Mouse (Mus musculus) lung, postnatal 25 days (tissue): ENCODE results near the gene Pnkp.
A peak's percentile ranks its signal among the peaks of the same experiment; 100 is the strongest.
"Not testable (repeated sequence)": the region's sequence is repeated elsewhere in the genome, so short reads cannot be mapped to it uniquely, and the experiment has no call there.

Experiments used
- DNase-seq: peaks from one replicate; pipeline ENCODE4 v3.0.0; 2022; ENCODE audit warnings: low spot score

Pnkp gene

DNA sequence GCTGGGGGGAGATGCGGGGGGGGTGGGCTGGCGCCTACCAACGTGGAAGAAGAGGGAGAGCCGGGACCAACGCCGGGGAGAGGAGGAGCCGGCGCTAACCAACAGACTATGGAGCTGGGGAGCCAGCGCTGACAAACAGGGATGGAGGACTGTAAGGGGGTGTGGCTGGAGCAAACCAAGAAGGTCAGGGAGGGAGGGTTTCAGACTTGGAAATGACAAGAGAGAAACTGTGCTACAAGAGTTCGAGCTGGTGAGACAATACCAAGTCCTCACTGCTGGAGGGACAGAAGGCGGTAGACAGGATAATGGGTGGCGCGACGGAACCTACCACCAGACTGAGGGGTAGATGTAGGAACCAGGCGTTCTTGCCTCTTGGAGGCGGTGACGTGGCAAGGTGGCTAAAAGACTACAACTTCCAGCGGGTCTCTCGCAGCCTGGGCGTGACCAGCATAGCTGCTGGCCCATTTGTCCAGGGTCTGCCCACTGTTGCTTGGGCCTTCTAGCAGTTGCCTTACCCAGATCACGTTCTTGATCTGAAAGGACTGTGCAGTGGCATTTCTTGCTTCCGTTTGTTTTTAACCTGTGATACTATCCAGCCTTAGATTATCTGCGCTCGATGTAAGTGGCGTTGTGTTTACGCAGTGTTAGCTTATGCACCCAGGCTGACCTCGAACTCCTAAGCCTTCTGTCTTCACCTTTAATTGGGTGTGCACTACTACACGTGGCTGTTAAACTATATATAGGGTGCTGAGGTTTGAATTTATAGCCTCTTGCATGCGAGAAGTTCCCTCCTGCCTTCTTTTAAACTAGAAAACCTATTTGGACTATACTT is 13.0 kb downstream of the Pnkp start, which contains the start of gene Ptov1:
Ptov1 (minus strand) TSS at position 92 of the 832 bp plus-strand sequence.
- peak; percentile 95 for DNase-seq

DNA sequence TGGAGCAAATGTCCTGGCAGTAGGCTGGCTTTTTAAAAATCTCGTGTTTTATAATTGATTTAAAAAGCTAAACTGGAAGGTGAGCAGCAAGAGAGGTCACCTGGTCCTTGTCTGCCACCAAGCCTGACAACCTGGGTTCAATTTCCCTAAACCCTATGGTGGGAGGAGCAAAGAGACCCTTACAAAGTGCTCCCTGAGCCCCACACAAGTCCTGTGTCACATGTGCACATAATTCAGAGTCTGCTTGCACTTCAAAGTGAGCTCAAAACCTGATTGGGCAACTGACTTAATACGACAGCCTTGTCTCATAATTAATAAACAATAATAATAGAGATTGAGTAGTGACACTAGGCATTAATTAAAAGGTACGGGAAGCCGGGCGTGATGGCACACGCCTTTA is 13.7 kb downstream of the Pnkp start:
- DNase-seq: no peak

GRCm38 (mm10) chr7:44871181-44871580 is 14.2 kb downstream of the Pnkp start:
- DNase-seq: no peak

DNA sequence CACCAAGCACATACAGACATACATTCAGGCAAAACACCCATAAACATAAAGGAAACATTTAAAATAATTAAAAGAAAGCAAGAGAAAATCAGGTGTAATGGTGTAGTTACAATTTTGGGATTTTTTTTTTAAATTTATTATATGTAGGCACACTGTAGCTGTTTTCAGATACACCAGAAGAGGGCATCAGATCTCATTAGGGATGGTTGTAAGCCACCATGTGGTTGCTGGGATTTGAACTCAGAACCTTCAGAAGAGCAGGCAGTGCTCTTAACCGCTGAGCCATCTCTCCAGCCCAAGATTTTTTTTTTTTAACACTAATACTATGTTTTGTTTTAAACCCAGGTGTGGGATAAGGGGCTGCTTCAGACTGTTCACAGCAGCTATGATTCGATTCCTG is 14.8 kb downstream of the Pnkp start:
- DNase-seq: not testable (repeated sequence)

GRCm38 (mm10) chr7:44877833-44878232 is 20.9 kb downstream of the Pnkp start:
- no peak for DNase-seq

- DNase-seq: no peak
Observed at GRCm38 (mm10) chr7:44883036-44883435, 26.1 kb downstream of the Pnkp start.

GRCm38 (mm10) chr7:44884637-44885036 is 27.7 kb downstream of the Pnkp start:
- DNase-seq: no peak

- no peak for DNase-seq
Observed at GRCm38 (mm10) chr7:44886964-44887363, 30.0 kb downstream of the Pnkp start.

DNA sequence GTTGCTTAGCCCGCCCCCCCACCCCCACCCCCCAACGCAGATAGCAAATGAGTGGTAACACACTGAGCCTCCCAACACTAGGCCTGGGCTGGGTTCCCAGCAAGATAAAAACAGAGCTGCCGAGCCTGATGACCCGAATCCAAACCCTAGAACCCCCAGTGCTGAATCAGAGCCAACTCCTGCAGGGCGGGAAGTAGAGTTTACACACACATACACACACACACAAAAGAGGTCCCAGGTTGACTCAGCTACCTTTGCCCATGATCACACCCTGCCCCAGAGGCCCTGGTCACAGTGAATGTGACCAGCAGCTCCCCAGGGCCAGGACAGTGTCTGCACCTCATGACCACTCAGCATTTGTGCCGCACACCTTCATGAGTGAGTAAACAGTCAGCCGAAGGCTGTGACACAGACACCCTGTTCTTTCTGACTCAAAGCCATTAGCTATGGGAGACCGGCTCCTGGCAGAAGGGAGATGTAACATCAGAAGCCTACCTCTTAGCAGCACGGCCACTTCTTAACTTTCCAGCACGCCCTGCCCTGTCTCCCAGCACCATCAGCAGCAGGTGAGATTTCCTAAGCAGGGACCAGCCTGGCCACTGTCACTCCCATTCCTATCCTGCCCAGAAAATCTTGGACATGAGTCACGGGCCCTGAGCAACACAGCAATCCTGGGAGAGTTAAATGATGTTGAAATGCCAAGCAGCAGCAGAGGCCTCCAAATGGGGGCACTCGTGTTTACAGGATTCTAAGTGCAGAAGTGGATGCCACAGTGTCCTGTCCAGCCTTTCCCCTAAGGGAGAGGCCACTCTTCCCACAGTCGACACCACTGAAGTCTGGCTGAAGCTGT is 31.5 kb downstream of the Pnkp start:
- no peak for DNase-seq

- no peak for DNase-seq
Observed at GRCm38 (mm10) chr7:44890180-44890579, 33.2 kb downstream of the Pnkp start.

GRCm38 (mm10) chr7:44890737-44891136 is 33.8 kb downstream of the Pnkp start:
- no peak for DNase-seq

DNA sequence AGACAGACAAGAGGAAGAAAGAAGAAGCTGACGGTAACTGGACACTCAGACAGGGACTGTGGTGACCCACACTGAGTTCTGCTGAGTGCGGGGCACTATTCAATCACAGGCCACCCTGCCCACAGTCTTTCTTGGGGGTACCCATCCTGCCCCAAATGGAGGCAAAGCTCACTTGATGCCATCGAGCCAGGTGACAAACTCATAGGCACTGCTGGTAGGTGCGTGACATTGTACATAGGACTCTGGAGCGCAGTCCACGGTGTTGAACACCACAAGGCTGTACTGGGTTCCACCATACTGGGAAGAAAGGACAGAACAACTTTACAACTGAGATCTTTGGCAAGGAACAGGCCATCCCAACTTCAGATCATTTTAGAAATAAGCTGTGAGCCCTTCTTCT is 34.7 kb downstream of the Pnkp start:
- no peak for DNase-seq

DNA sequence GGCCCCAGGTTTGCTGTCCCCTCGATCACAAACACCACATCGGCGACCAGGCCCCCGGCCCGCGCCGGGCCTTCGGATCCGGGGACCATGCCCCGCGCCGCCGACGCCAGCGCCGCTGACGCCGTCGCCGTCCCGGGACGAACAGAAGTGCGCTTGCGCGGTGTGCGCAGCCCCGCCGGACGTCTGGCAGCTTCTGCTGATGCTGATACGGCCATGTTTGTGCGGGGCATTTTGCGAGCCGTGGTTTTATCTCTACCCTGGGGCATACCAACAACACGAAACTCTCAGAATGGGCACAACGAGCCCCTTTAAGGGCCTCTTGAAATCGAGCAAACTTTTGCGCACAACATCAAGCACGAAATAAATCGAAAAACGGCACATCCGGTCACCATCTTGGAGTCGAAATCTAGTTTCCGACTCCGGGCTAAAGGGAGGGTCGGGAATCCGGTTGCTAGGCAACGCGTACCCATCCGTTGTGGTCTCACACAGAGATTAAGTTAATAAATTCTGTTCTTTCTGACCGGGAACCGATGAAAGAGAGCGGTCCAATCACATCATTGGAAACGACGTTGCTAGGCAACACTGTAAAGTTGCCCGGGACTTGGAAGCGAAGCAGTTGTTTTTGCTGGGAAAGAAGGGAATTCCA is 35.5 kb downstream of the Pnkp start, which contains the start of gene Med25:
Med25 (minus strand) TSS at position 437 of the 646 bp plus-strand sequence.
- peak; percentile 94 for DNase-seq

DNA sequence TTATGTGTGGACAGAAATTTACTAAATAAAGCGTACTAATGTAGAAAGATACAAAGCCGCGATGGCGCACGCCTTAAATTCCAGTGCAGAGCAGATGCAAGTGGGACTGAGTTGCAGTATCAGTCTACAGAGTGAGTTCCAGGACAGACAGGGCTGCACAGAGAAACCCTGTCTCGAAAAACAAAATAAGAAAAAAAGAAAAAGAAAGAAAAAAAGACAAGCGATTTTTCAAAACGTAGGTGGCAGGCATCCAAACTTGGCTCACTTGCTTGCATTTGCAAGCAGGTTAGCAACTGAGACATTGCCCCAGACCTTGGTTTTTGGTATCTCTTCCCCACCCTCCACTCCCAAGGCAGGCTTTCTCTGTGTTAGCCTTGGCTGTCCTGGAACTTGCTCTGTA is 36.3 kb downstream of the Pnkp start:
- no peak for DNase-seq

GRCm38 (mm10) chr7:44894175-44894574 is 37.2 kb downstream of the Pnkp start:
- no peak for DNase-seq

DNA sequence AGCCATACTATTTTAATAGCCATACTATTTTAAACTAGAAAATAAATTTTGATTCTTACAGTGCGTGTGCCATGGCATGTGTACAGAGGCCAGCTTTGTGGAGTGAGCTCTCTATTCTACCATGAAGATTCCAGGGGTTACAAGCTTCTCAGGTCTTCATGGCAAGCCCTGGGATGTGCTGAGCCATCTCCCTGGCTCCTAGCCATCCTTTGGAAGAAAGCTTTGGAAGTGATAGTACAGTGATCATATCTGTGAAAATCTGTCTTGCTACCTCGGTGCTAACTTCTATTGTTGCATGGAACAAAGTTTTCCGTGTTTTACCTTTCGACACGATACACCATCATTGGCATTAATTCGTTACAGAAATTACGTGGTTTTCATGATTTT is 38.3 kb downstream of the Pnkp start:
- no peak for DNase-seq

DNA sequence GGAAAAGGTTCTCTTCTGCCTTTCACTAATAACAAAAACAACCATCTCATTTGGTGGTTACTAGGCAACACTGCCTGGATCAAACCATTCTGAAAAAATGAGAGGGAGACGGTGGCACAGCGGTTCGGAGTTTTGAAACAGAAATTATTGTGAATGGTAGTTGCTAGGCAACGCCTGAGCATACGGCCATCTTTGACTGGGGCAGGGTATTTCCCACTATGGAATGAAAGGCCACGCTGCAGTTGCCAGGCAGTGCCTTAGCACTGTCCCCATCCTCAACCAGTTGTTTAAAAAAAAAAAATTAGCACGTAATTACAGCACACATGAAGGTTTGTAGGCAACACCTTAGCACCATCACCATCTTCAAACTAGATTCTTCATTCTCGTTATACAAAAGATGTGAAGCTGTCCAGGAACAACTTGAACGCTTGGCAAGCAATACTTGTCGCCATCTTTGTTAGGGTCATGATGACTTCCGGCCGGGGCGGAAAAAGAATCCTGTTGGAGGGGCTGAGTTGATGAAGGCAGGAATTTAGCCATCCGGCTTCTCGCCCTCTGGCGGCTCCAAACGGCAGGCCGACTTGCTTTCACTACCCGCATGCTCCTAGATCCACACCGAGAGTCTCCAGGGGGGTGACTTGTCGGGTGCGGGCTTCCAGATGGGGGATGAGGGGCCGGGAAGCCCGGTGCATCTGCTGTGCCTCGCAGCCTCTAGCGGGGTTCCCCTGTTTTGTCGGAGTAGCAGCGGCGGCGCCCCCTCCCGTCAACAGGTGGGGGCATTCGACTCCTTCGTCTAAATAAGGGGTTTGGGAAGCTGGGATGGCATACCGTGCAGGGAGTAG is 38.9 kb downstream of the Pnkp start, which contains the start of gene Fuz:
Fuz (plus strand) TSS at position 487 of the 842 bp plus-strand sequence.
- peak; percentile 94 for DNase-seq

GRCm38 (mm10) chr7:44896499-44896898 is 39.6 kb downstream of the Pnkp start:
- no peak for DNase-seq

DNA sequence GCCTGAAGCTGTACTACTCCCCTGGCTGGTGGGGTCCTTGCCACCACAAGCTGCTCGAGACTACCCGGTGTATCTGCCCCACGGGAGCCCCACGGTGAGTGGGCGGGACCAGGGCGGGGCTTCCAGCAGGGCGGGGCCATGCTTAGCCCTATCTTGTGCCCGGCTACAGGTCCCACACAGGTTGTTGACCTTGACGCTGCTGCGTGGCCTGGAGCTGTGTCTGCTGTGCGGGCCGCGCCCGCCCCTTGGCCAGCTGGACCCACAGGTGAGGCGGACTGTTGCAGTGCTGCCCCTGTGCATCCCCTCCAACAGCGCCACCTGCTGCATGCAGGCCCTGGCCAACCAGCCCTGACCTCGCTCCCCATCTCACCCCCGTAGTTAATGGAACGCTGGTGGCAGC is 41.7 kb downstream of the Pnkp start:
- DNase-seq: no peak

DNA sequence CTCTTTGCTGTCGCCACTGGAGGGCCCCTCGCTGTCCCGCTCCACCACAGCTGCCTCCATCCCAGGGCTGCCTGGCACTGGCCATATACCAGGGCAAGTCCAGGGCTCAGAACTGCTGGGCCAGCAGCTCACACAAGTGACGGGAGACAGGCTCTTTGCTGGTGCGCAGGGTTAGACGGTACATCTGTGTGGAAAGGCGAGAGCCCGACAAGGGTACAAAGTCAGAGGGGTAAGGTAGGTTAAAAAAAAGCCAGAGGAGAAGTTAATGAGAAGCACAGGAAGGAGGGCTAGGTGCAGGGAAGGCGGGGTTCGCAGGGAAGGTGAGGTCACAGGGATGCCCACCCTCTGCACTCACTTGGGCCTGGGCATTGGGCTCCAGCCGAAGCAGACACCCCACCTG is 43.7 kb downstream of the Pnkp start:
- DNase-seq: no peak

- DNase-seq: peak; percentile 42
Observed at GRCm38 (mm10) chr7:44901230-44901722, 44.3 kb downstream of the Pnkp start.
